Mouse (Mus musculus) brain, embryonic 14.5 days (tissue): ENCODE measurements around the gene Rab11fip5.

ENCODE experiments used
- CTCF ChIP-seq: fragments of 200-500 bp; IDR thresholded peaks from 2 replicates; pipeline ENCODE4 v1.5.1; 2012; ENCODE audit warnings: inconsistent platforms, mild to moderate bottlenecking, moderate library complexity, borderline replicate concordance; ENCODE audit not compliant: insufficient read depth, insufficient read length; ENCODE audit errors: extremely low read depth
- POLR2A ChIP-seq: fragments of 200-500 bp; IDR thresholded peaks from 2 replicates; pipeline ENCODE4 v1.6.1; 2012; ENCODE audit warnings: mild to moderate bottlenecking, inconsistent platforms, borderline replicate concordance; ENCODE audit not compliant: poor library complexity, insufficient read depth, insufficient read length, severe bottlenecking; ENCODE audit errors: extremely low read depth

- no peak for TF ChIP-seq POLR2A
- no peak for TF ChIP-seq CTCF
Observed at GRCm38 (mm10) chr6:85381648-85382020, 7.2 kb upstream of the Rab11fip5 start.
